Mouse (Mus musculus) CH12.LX (cell line): ENCODE results near the gene Arfgap1. TPM values are rescaled to one million over a fixed set of nuclear protein-coding genes. Genes with fewer than 3 reads are reported as not detected.

Source experiments
- DNase-seq: peaks from one replicate; pipeline ENCODE4 v3.0.0-alpha.2; 2013; ENCODE audit errors: extremely low read depth
- H3K27ac ChIP-seq: 2 replicates; pipeline ENCODE4 v1.5.1; 2012; ENCODE audit warnings: low read depth, mild to moderate bottlenecking, control low read depth, moderate library complexity; ENCODE audit not compliant: insufficient read depth
- H3K27me3 ChIP-seq: replicated peaks from 2 replicates; pipeline ENCODE3; 2012; ENCODE audit warnings: inconsistent platforms
- H3K36me3 ChIP-seq, 2 experiments: replicated peaks in 1 of 2; 2 replicates each; pipeline versions ENCODE3 to v1.6.1; 2012; ENCODE audit warnings: inconsistent platforms in 1 of 2, low read length in 1 of 2, mild to moderate bottlenecking in 1 of 2, mixed read lengths in 1 of 2, moderate library complexity in 1 of 2; ENCODE audit not compliant: control insufficient read depth in 1 of 2, insufficient read depth in 1 of 2
- H3K4me1 ChIP-seq, 2 experiments: 2 replicates each; pipeline ENCODE4 v1.6.1; 2012; ENCODE audit warnings: inconsistent platforms in 1 of 2, moderate library complexity in 1 of 2; ENCODE audit not compliant: insufficient read depth in 2 of 2, control insufficient read depth in 1 of 2
- H3K4me2 ChIP-seq: 2 replicates; pipeline ENCODE4 v1.6.1; 2012; ENCODE audit warnings: low read depth, mild to moderate bottlenecking, control low read depth; ENCODE audit not compliant: poor library complexity, insufficient read depth, severe bottlenecking
- H3K4me3 ChIP-seq, 3 experiments: fragments of 150-350 bp in 1 of 3; sonication (generic) in 1 of 3; replicated peaks in 1 of 3; 2 replicates each; pipeline versions ENCODE3 to v1.5.1; 2011 to 2012; ENCODE audit warnings: low read depth in 2 of 3, low read length in 2 of 3, mild to moderate bottlenecking in 2 of 3, moderate library complexity in 2 of 3, control low read depth in 1 of 3, improper control_type of control experiment in 1 of 3, inconsistent platforms in 1 of 3, mixed read lengths in 1 of 3; ENCODE audit not compliant: poor library complexity in 1 of 3
- H3K79me2 ChIP-seq: replicated peaks from 2 replicates; pipeline ENCODE4 v1.6.1; 2012; ENCODE audit warnings: mild to moderate bottlenecking, moderate library complexity; ENCODE audit not compliant: control insufficient read depth, poor library complexity, insufficient read depth, severe bottlenecking; ENCODE audit errors: extremely low read depth
- H3K9ac ChIP-seq: 2 replicates; pipeline ENCODE4 v1.6.1; 2012; ENCODE audit warnings: low read depth, mild to moderate bottlenecking, control low read depth, moderate library complexity; ENCODE audit not compliant: insufficient read depth
- H3K9me3 ChIP-seq: replicated peaks from 2 replicates; pipeline ENCODE3; 2012; ENCODE audit warnings: low read length, inconsistent platforms, mixed read lengths
- CHD2 ChIP-seq: IDR thresholded peaks from 2 replicates; pipeline ENCODE4 v1.6.1; 2011; ENCODE audit warnings: low read length, improper control_type of control experiment
- CTCF ChIP-seq, 2 experiments: IDR thresholded peaks in 1 of 2; conservative IDR thresholded peaks in 1 of 2; 2 replicates each; pipeline ENCODE4 v1.5.1; 2011 to 2012; ENCODE audit warnings: low read depth in 2 of 2, low read length in 2 of 2, improper control_type of control experiment in 1 of 2, inconsistent platforms in 1 of 2, mild to moderate bottlenecking in 1 of 2, moderate library complexity in 1 of 2
- E2F4 ChIP-seq: IDR thresholded peaks from 2 replicates; pipeline ENCODE4 v1.6.1; 2011; ENCODE audit warnings: low read depth, low read length, improper control_type of control experiment; ENCODE audit not compliant: insufficient replicate concordance
- ELF1 ChIP-seq: IDR thresholded peaks from 2 replicates; pipeline ENCODE4 v1.6.1; 2014; ENCODE audit warnings: low read depth, mild to moderate bottlenecking, inconsistent platforms, low read length, improper control_type of control experiment
- ETS1 ChIP-seq: conservative IDR thresholded peaks from 2 replicates; pipeline ENCODE4 v1.6.1; 2012; ENCODE audit warnings: low read depth, mild to moderate bottlenecking, inconsistent platforms, low read length, improper control_type of control experiment, moderate library complexity
- GABPA ChIP-seq: IDR thresholded peaks from 2 replicates; pipeline ENCODE4 v1.6.1; 2012; ENCODE audit warnings: low read depth, low read length, improper control_type of control experiment, inconsistent platforms; ENCODE audit not compliant: insufficient replicate concordance
- HCFC1 ChIP-seq: IDR thresholded peaks from 2 replicates; pipeline ENCODE4 v1.6.1; 2012; ENCODE audit warnings: low read depth, mild to moderate bottlenecking, inconsistent platforms, low read length, improper control_type of control experiment
- IRF4 ChIP-seq: IDR thresholded peaks from 2 replicates; pipeline ENCODE4 v1.6.1; 2014; ENCODE audit warnings: low read depth, mild to moderate bottlenecking, inconsistent platforms, low read length, improper control_type of control experiment
- MAX ChIP-seq: IDR thresholded peaks from 2 replicates; pipeline ENCODE4 v1.6.1; 2011; ENCODE audit warnings: low read length, improper control_type of control experiment
- MAZ ChIP-seq: IDR thresholded peaks from 2 replicates; pipeline ENCODE4 v1.6.1; 2012; ENCODE audit warnings: low read depth, mild to moderate bottlenecking, inconsistent platforms, low read length, improper control_type of control experiment, moderate library complexity
- MEF2A ChIP-seq: IDR thresholded peaks from 2 replicates; pipeline ENCODE4 v1.6.1; 2014; ENCODE audit warnings: low read depth, mild to moderate bottlenecking, inconsistent platforms, low read length, improper control_type of control experiment, borderline replicate concordance
- NELFE ChIP-seq: IDR thresholded peaks from 2 replicates; pipeline ENCODE4 v1.6.1; 2011; ENCODE audit warnings: low read depth, low read length, improper control_type of control experiment
- PAX5 ChIP-seq: IDR thresholded peaks from 2 replicates; pipeline ENCODE4 v1.6.1; 2012; ENCODE audit warnings: low read length, inconsistent platforms, mixed read lengths
- POLR2AphosphoS2 ChIP-seq: IDR thresholded peaks from 2 replicates; pipeline ENCODE4 v1.6.1; 2011; ENCODE audit warnings: low read depth, low read length, improper control_type of control experiment
- RAD21 ChIP-seq: IDR thresholded peaks from 2 replicates; pipeline ENCODE4 v1.6.1; 2011; ENCODE audit warnings: low read depth, mild to moderate bottlenecking, low read length, improper control_type of control experiment, moderate library complexity
- SIN3A ChIP-seq: IDR thresholded peaks from 2 replicates; pipeline ENCODE4 v1.6.1; 2012; ENCODE audit warnings: low read length, improper control_type of control experiment, inconsistent platforms
- SMC3 ChIP-seq: IDR thresholded peaks from 2 replicates; pipeline ENCODE4 v1.6.1; 2011; ENCODE audit warnings: low read depth, low read length, improper control_type of control experiment
- TBP ChIP-seq: conservative IDR thresholded peaks from 2 replicates; pipeline ENCODE4 v1.6.1; 2011; ENCODE audit warnings: low read depth, low read length, improper control_type of control experiment
- TCF12 ChIP-seq: IDR thresholded peaks from 2 replicates; pipeline ENCODE4 v1.6.1; 2014; ENCODE audit warnings: low read depth, mild to moderate bottlenecking, inconsistent platforms, low read length, improper control_type of control experiment
- USF1 ChIP-seq: IDR thresholded peaks from 2 replicates; pipeline ENCODE4 v1.6.1; 2014; ENCODE audit warnings: low read depth, mild to moderate bottlenecking, inconsistent platforms, low read length, improper control_type of control experiment
- USF2 ChIP-seq: conservative IDR thresholded peaks from 2 replicates; pipeline ENCODE4 v1.6.1; 2011; ENCODE audit warnings: low read depth, low read length, improper control_type of control experiment
- ZC3H11A ChIP-seq: IDR thresholded peaks from 2 replicates; pipeline ENCODE4 v1.6.1; 2012; ENCODE audit warnings: low read depth, mild to moderate bottlenecking, inconsistent platforms, low read length, improper control_type of control experiment
- ZMIZ1 ChIP-seq: IDR thresholded peaks from 2 replicates; pipeline ENCODE4 v1.6.1; 2012; ENCODE audit warnings: low read depth, mild to moderate bottlenecking, inconsistent platforms, low read length, improper control_type of control experiment
- ZNF384 ChIP-seq: IDR thresholded peaks from 2 replicates; pipeline ENCODE4 v1.6.1; 2012; ENCODE audit warnings: low read depth, low read length, improper control_type of control experiment, inconsistent platforms
- dilution Hi-C: fragments of 300-500 bp; cut with MboI; formaldehyde crosslinking; loops from 2 replicates; pipeline ENCODE4 v1.14.3; 2020; ENCODE audit warnings: low sequenced_read_pairs; ENCODE audit not compliant: extremely low pct_unique_long_range_greater_than_20kb, extremely low pct_ligation_motif_present
- in situ Hi-C: fragments of 300-500 bp; cut with MboI; formaldehyde crosslinking; loops from 3 replicates; pipeline ENCODE4 v1.14.3; 2019; ENCODE audit warnings: low sequenced_read_pairs, low pct_ligation_motif_present, low pct_unique_long_range_greater_than_20kb, mixed read lengths
- polyA plus RNA-seq: library from polyadenylated mRNA; unstranded; fragments of >175 nt; gene quantifications from 2 replicates; pipeline ENCODE4 v1.2.1, GENCODE M21; 2012; ENCODE audit warnings: low read depth; ENCODE audit not compliant: insufficient read length
- total RNA-seq, 2 experiments: library from RNA; depleted of rRNA; stranded (reverse); fragments of 300-350 nt in 1 of 2; fragments of >200 nt in 1 of 2; gene quantifications; 2 replicates each; pipeline ENCODE4 v1.2.3; 2012 to 2014

Arfgap1 gene
- total and polyA plus RNA-seq, 3 experiments: 21.3 to 37.5 (median 32.4) TPM

DNA sequence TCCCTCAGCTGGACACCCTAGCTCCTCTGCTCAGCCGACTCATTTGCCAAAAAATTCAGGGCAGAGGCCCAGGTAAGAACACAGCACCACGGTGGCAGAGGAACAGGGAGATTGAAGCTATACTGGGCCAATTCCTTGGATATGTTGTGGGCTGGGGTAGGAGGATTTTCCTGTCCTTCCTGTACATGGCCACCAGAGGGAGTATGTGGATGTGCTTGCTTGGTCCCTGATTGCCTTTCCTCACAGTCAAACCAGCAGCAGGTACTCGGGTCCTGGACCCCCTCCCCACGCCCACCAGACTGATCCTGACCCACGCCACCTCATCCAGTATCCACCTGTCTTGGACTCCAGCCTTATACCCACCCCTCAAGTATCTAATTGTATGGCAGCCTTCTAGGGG is 29.4 kb downstream of the Arfgap1 start:
- Histone ChIP-seq H3K79me2 (no peaks in the 10 kb centered on the region), H3K4me3 (no peak overlapping the region), H3K4me1 (no peaks in the 10 kb centered on the region), H3K27ac (no peak overlapping the region), H3K36me3 (no peaks in the 10 kb centered on the region), H3K27me3 (no peaks in the 10 kb centered on the region), H3K9ac (no peak overlapping the region), H3K4me2 (no peak overlapping the region), H3K9me3 (no peaks in the 10 kb centered on the region)
- DNase-seq: peak; percentile 35
- dilution Hi-C loops: no loop called here
- in situ Hi-C loops: loop anchor here (5.0 kb wide), 1 partner anchor 61 kb away; no protein-coding TSS in a partner anchor
- no peak for TF ChIP-seq GABPA
- peak; percentile 56 for TF ChIP-seq RAD21
- TF ChIP-seq IRF4: no peak
- peak; percentile 71 to 80 for TF ChIP-seq CTCF (conservative IDR thresholded peaks at IDR 0.05 in 1 of 2, IDR thresholded peaks at IDR 0.05 in 1 of 2; ENCODE audit: low read depth in 2 of 2, low read length in 2 of 2)
- no peak for TF ChIP-seq HCFC1
- TF ChIP-seq PAX5: no peak
- TF ChIP-seq NELFE: no peak
- TF ChIP-seq SMC3: peak; percentile 86
- TF ChIP-seq MAX: no peak
- no peak for TF ChIP-seq ZC3H11A
- TF ChIP-seq, all 38 proteins: peak for 3

DNA sequence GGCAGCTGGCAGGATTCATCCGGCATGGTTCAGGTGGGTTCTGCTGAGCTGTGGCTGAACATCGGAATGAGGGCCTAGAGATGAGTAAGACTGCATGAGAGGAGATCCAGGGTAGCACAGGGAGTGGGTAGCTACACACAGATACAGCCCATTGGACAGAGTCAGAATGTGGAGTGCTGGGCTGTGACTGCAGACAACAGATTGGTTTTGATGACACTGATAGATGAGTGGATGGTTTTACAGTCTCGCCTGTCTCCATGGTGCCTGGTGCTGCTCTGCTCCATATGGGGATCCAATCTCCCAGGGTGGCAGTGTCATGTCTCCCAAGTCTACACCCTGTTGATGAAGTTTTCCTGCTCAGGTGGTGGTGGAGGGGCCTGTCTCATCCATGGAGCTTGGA is 29.9 kb downstream of the Arfgap1 start:
- TF ChIP-seq ZMIZ1 (no peak), USF1 (no peak), TBP (no peak), POLR2AphosphoS2 (no peak), GABPA (no peak), ETS1 (no peak), MAZ (no peak), NELFE (no peak), CTCF (conservative IDR thresholded peaks at IDR 0.05 in 1 of 2, IDR thresholded peaks at IDR 0.05 in 1 of 2; ENCODE audit: low read depth in 2 of 2, low read length in 2 of 2) (no peak), HCFC1 (no peak), USF2 (no peak), IRF4 (no peak), ELF1 (no peak), TCF12 (no peak), MEF2A (no peak), CHD2 (no peak), E2F4 (no peak), ZNF384 (no peak), SIN3A (no peak)
- H3K79me2 ChIP-seq: no peaks in the 10 kb centered on the region
- H3K27ac ChIP-seq: no peak overlapping the region
- no peak overlapping the region for H3K9ac ChIP-seq
- dilution Hi-C loops (no loop called here), in situ Hi-C loops (loop anchor here (5.0 kb wide), 1 partner anchor 60 kb away; no protein-coding TSS in a partner anchor)
- H3K27me3 ChIP-seq: peaks cover 2% of the 10 kb centered on the region
- no peak overlapping the region for H3K4me2 ChIP-seq
- no peak overlapping the region for H3K4me3 ChIP-seq
- no peaks in the 10 kb centered on the region for H3K9me3 ChIP-seq
- H3K36me3 ChIP-seq: no peaks in the 10 kb centered on the region
- no peak for DNase-seq
- no peaks in the 10 kb centered on the region for H3K4me1 ChIP-seq
